Mouse (Mus musculus): Measurements from ENCODE around the gene Gm30191. TPM values are rescaled to one million over a fixed set of nuclear protein-coding genes. Genes with fewer than 3 reads are reported as not detected.
"Not testable (repeated sequence)": the region's sequence is repeated elsewhere in the genome, so short reads cannot be mapped to it uniquely, and the experiment has no call there.

Gm30191 gene
- total RNA-seq, 2 experiments from 2014 or later: not detected

DNA sequence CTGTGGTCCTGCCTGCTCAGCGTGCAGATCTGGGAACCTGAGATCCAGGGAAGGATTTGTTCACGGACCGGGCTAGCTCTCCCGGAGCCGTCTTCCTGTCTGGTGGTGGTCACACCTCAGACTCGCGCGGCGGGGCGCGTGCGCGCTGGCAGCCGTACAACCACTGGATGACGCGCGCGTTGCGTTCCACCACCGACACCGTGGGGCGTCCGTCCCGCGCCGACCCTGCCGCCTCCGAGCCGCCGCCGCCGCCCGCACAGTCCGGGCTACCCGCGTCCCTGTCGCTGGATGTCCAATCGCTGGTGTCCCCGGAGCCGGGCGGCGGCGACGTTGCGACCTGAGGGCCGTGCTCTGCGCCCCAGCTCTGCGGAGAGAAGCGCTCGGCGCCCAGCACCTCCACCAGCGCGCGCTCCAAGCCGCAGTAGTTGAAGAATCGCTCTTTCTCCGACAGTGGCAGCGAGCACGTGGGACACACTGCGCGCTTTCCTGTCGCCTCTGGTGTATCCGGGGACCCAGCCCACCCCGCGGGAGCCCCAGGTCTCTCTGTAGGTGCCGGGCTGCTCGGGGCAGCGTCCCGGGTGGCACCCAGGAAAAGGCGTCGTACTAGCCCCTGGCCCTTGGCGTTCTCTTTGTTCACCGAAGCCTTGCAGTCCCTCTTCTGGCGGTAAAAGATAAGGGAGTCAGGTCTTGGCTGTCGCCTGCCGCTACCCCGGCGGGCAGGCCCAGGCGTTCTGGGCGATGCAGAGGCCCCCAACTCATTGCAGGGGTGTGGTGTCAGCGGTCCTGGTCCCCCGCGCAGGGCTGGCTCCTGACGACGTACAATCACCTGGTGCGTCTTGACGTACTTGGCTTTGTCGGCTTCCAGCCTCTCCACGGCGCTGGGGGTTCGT is 4.8 kb downstream of the Gm30191 start:
- DNase-seq (ENCODE audit: low spot score in 2 of 2): no peak

DNA sequence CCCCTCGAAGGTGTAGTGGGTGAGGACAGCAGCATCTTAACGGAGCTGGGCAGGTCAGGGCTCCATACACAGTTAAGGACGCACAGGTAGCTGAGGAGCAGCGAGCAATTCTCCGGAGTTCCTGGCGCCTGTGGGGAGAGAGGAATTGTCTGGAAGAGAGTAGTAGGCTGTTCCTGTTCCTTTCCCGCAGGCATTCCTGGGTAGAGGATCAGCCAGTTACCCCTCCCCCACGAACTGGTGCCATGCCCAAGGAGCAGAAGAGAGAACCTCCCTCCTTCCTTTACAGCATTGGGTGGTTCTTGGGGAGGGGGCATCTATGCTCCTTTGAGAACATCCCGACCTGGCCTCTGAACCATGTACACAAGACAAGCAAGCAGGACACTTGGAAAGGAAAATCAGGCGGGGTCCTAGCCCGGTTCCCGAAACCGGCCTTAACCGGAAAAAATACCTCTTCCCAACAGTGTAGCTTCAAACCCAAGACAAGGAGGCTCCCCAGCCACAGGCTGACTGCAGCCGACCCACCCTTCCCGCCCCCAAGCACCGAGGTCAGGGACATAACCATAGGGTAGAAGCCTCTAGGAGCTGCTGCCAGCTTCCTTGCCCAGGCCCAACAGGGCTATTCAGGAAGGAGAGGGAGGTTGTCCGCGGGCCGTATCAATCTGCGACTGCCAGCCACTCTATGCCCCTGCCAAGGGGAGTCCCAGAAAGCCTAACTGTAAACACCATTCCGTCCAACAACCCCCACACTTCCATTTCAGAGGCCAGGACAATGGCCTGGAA is 5.6 kb downstream of the Gm30191 start:
- DNase-seq (ENCODE audit: low spot score in 2 of 2): no peak

DNA sequence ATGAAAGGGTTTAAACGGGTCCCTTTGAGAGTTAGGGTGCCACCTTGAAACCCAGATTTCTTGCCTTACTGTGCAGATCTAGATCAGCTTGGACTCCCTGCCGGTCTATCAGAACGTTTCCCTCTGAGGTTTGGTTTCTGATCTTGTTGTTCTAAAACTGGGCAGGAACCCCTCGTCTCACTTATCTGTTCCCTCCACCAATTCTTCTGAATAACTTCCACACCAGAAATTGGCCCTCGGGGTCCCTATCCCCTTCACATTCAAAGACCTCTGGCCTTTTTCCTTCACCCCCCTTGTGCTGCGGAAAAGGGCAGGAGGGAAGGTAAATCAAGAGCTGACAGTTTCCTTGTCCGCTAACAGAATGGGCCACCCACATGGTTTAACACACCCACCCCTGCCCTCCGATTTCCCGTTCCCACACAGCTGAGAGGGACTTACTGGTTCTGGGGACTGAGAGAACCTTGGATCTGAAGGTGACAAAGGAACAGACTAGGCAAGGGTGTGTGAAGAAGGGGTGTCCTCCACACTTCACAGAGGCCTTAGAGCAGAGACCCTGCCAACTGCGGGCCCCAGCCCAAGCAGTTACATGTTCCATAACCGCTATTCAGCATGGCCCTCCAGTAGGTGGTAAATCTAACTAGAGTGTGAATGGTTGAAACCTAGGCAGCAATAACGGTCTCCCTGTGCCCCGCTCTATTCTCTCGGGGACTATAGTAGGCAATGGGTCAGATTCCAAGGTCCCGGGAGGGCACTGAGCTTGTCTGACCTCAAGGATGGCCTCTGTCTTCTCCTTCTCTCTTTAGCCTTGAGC is 6.4 kb downstream of the Gm30191 start:
- no peak for DNase-seq (ENCODE audit: low spot score in 2 of 2)

DNA sequence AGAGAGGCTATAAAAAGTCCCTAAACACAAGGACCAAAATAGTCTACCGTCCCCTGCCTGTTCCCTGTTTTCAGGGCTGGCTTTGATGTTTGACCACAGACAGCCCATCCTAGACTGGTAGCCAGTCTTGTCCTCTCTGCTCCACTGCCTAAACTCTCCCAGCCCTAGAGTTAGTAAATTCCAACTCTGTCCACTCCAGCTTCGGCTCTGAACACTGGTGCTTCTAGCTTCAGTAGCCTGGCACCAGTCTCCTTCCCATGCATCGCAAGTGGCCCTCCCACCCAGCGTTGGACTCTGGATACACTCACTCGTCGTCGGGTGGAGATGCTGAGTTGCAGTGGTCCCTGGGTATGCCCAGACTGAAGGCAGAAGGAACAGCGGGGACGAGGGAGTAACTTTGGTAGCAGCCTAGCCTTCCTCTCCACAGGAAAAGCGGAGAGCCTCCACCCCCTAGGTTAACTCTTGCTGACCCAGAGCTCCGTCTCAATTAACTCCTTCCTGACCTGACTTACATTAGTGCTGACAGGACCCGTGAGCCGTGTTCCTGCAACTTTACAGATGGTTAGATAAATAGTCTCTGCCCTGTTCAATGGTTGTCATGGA is 7.1 kb downstream of the Gm30191 start, which contains the start of gene Grrp1:
Gene Grrp1, minus strand, starts transcription at position 385 of the 603 bp plus-strand sequence.
- no peak for DNase-seq (ENCODE audit: low spot score in 2 of 2)

DNA sequence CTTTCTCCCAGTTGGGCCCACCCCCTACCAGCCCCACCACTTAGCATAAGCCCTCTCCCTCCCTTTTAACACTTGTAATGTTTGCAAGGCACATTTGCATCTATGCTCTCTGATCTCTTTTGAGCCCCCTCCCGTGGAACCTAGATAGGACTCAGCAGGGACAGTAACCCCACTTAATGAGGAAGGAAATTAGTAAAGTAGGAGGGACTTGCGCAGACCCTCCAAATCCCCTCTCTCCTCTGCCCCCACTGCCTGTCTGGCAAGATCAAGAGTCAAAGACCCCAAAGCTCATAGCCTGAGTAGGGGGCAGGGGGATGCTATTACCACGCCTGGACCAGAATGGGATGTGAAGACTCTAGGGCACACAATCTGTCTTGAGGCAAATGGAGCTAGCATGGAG is 8.1 kb downstream of the Gm30191 start:
- no peak for DNase-seq (ENCODE audit: low spot score in 2 of 2)

DNA sequence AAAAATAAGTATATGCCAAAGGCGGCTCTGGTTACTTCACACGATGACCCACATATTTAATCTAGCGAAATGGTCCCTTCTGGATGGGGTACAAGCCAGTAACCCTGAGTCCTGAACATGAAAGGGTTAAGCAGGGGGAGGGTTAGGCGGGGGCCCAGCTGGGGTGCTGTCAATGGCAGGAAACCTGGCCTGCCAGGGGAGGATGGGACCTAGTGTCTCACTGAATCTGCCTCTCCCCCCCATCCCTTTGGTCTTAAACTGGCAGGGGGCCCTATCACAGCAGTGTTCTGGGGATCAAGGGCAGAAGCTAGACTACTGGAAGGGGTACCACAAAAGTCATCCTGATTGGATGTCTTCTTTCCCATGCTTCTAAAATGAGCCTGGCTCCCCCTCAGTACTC is 9.1 kb downstream of the Gm30191 start:
- no peak for DNase-seq (ENCODE audit: low spot score in 2 of 2)

DNA sequence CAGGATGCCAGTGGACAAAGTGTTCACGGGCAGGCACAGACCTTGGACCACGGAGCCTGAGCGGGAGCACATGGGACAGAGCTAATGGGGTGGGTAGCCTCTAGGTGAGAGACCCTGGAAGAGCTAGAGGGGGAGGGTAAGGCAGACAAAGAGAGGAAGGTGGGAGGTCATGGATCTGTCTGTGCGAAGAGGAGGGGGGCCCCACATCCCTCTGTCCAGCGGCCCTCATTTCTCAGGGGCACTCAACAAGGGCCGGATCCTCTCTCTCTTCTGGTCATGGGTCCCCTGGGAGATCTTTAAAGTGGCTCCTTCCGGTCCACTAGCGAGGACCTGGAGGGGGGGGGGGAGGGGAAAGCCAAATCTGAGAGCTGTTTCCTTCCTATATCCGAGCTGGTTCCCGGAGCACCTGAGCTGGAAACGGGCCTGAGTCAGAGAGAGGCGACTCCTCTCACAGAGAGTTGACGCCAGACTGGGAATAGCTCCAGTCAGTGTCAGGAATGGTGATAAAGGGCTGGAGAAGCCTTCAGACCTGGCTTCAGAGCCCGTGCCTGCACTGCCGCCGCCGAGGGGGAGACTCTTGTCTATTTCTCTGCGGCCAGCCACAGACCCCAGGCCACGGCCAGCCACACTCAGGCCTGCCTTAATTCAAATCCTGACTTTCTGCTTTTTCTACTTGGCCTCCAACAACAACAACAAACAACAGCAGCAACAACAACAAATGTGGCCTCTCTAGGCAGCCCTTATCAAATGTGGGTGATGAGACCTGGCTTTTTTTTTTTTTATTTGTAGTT is 9.9 kb downstream of the Gm30191 start:
- no peak for DNase-seq (ENCODE audit: low spot score in 2 of 2)

DNA sequence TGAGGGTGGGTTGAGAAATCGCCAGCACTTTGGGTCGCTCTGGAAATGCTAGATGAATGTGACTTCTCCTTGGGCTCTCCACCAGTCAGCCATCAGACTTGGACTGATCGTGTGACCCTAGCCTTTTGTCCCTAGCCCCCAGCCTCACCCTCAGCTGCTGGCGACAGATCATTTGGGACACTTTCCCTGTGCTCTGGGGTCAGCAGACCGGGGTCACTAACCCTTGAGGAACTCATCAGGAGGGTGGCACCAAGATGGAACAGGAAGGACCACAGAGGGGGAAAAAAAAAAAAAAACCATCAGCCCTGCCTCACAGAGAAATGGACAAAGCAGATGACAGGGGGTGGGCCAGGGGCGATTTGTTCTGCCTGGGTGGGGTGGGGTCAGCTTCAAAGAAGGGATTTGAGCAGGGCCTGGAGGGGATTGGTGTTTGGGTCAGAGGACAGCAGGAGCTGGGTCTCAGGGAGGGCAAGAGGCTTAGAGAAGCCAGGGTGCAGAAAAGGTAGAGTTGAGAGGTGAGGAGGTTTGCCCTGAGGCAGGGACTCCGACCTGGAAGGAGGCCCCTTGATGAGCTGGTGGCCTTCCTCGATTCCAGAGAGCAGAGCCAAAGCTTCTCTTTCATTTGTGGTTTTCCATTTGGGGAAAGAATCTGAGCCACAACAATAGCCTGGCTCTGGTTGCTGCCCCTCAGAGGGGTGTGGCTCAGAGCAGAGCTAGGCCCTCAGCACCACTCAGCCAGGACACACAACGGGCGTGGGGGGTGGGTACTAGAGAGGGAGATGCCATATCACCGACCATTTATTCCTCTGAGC is 10.7 kb downstream of the Gm30191 start:
- no peak for DNase-seq (ENCODE audit: low spot score in 2 of 2)

DNA sequence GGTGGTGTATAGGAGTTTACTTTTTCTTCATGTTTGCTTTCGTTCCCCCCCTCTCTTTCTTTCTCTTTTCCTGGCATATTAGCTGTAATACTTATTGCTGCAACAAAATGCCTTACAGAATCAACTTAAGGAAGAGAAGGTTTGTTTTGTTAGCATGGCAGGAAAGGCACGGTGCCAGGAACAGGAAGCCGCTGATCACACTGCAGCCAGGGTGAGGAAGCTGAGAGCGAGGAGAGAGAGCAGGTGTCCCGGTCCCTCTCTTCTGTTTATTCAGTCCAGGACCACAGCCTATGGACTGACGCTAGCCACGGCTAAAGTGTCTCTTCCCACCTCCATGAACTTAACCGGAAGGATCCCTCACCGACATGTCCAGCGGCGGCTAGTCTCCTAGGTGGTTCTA is 11.6 kb downstream of the Gm30191 start:
- DNase-seq (ENCODE audit: low spot score in 2 of 2): no peak

DNA sequence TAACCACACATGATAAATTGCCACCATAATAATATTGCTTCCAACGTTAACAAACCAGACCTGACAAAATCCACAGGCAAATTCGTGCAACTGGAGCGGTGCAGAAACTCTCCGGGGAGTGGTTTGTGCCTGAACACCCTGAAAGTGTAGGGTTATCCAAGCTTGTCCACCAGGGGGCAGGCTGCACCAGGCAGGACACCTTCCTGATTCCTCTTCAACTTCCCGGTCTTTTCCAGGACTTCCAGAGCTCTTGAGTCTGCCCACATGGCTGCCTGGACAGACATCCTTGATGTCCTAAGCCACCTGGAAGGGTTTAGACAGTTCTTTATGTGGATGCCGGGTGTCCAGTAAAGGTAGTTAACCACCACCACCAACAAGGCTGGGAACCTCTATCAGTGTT is 16.5 kb downstream of the Gm30191 start:
- peak in 1 of 2 experiments; percentile 57 for DNase-seq (ENCODE audit: low spot score in 2 of 2)

DNA sequence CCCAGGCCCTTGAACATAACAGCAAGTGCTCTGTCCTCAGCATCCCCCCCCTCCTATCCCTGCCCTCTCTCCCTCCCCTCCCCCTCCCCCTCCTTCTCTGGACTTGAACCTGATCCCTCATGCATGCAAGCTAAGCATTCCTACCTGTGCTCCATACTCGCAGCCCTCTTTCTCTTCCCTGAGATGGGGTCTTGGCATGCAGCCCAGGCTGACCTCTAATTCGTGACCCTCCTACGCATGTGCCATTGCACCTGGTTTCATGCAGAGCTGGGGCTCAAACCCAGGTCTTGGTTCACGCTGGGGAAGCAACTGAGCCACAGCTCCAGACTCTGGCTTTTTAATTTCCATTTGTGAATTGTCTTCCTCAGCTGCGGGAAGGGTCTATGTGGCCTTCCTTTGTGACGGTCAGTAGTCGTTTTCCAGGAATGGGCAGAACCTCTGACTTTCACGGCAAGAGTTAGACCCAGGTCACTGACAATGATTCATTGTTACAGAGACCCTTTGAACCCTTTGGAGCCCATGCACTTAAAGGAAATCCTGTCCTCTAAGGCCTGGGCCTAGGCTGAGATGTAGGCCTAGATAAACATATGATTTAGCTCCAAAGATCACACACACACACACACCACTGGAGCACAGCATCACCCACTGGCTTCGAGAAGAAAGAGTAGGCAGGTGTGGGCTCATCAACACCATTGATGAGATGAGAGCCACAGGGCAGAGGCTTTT is 19.3 kb downstream of the Gm30191 start:
- DNase-seq (ENCODE audit: low spot score in 2 of 2): no peak

DNA sequence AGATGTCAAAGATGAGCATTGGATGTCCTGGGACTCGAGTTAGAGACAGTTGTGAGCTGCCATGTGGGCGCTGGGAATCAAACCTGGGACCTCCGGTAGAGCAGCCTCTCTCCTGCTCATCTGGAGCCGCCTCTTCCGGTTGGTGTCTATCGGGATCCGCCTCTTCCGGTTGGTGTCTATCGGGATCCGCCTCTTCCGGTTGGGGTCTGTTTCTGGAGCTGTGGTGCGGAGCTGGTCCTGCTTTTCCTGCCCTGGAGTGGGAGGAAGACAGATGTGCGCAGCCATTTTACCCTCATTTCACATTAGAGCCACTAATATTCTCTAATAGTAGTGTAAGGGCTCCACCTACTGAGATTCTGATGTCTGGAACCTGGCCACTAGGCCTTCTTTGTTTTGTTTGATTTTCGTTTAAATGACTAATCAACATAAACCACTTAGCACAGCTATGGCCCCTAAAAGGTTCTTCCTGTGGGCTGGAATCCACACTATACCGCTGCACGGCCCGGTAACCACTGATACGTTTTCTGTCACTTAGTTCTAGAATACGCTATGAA is 21.4 kb downstream of the Gm30191 start:
- no peak for DNase-seq (ENCODE audit: low spot score in 2 of 2)

DNA sequence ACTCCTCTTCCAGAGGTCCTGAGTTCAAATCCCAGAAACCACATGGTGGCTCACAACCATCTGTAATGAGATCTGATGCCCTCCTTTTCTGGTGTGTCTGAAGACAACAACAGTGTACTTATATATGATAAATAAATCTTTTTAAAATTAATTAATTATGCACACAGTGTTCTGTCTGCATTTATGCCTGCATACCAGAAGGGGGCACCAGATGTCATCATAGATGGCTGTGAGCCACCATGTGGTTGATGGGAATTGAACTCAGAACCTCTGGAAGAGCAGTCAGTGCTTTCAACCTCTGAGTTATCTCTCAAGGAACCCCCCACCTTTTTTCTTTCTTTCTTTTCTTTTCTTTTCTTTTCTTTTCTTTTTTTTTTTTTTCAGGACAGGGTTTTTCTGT is 22.9 kb downstream of the Gm30191 start:
- not testable (repeated sequence) for DNase-seq (ENCODE audit: low spot score in 2 of 2)

DNA sequence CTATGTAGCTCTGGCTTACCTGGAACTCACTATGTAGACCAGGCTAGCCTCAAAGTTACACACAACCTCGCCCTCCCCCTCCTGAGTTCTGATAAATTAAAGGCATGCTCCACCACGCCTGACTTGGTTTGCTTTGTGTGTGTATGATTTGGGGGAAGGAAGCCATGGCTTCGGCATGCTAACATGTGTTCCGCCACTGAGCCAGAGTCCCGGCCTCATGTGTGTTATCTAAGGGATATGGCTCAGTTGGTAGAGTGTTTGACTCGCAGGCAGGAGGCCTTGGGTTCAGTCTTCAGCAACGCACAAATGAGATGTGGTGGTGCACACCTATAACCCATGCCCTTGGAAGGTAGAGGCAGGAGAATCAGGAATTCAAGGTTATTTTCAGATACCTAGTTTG is 25.2 kb downstream of the Gm30191 start:
- DNase-seq (ENCODE audit: low spot score in 2 of 2): no peak

DNA sequence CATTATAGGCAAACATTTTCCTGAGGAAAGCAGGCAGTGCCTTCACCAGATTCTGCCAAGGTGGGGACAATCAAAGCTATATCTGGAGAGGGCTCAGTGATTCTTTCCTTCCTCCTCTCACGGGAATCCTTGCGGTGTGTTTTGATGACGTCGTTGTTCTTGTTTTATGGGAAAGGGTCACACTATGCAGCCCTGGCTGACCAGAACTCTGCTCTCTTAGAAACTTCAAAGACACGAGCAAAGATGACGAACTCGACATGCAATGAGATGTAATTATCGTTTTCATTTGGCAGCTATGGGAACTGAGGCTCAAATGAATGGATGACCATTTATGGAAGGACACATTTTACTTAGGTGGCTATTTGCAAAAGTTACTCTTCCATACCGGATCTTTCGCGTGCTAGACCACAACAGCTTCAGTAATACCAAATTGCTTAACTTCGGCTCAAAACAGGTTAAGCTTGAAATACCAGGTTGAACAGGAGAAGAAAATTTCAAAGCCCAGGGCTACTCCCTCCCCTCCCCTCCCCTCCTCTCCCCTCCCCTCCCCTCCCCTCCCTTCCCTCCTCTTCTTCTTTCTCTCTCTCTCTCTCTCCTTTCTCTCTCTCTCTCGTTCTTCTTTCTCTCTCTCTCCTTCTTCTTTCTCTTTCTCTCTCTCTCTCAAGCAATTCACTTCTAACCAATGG is 26.1 kb downstream of the Gm30191 start:
- DNase-seq (ENCODE audit: low spot score in 2 of 2): no peak

DNA sequence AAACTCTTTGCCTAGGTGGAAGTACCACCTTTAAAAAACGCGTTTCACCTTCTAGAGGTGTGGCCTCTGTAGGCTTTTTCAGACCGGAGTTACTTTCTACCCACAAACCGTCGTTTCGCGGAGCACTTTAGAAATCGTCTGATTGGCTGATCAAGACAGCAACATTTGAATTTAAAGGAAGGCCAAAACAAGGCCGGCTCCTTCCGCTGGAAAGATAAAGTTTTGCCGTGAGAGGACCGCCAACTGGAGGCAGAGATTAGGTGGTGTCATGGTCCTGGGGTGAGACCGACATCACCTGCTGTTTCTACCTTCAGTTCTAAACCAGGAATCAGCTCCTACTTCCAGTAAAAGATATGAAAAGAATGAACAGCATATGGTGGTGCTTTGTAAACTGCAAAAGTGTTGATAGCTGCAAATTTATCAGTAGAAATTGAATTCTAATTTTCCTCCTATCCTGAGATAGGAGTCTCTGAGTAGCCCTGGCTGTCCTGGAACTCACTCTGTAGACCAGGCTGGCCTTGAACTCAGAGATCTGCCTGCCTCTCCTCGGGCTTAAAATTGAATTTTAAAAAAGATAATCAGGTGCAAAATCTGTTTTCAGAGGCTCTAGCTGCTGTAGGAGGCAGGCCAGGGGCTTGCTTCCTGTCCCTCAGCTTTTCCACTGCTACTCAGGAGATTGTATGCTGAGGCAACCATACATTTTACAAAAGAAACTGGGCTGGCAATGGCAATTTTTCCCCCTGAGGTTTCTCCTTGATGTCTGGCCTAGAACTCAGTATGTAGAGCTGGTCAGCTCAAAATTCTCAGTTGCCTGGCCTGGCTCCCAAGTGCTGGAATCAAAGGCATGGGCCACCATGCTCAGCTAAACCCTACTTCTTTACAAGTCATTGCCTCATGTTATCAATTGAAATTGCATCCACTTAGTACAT is 26.9 kb downstream of the Gm30191 start:
- no peak for DNase-seq (ENCODE audit: low spot score in 2 of 2)

DNA sequence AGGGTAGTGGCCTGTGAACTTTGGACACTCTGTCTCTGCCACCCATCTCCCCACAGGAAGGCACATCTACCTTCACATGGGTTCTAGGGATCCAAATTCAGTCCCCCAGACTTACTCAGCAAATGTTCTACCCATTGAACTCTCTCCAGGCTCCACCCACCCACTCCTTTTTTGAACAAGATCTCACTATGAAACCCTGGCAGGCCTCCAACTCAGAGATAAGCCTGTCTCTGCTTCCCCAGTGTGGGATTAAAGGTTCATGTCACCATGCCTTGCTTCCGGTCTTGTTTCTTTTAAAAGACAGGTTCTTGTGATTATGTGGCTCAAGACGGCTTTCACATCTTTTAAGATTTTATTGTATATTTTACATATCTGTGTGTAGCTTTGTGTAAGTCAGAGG is 38.2 kb downstream of the Gm30191 start:
- no peak for DNase-seq (ENCODE audit: low spot score in 2 of 2)
